Mouse (Mus musculus) small intestine, adult 2 months (tissue): ENCODE data around the gene Abcc12. TPM values are rescaled to one million over a fixed set of nuclear protein-coding genes. Genes with fewer than 3 reads are reported as not detected.

Experiments used
- H3K27ac ChIP-seq: fragments of 200-500 bp; 2 replicates; pipeline ENCODE4 v1.5.1; 2012; ENCODE audit warnings: low read depth, low read length, control low read depth, inconsistent platforms; ENCODE audit not compliant: insufficient read depth
- H3K27me3 ChIP-seq: fragments of 200-500 bp; 2 replicates; pipeline ENCODE4 v1.6.1; 2012; ENCODE audit warnings: mild to moderate bottlenecking, moderate library complexity, low read length, inconsistent platforms; ENCODE audit not compliant: control insufficient read depth, insufficient read depth
- H3K36me3 ChIP-seq: fragments of 200-500 bp; 2 replicates; pipeline ENCODE4 v1.6.1; 2012; ENCODE audit warnings: mild to moderate bottlenecking, low read length, control low read depth, inconsistent platforms; ENCODE audit not compliant: control insufficient read depth, insufficient read depth
- H3K4me1 ChIP-seq: fragments of 200-500 bp; 2 replicates; pipeline ENCODE4 v1.6.1; 2012; ENCODE audit warnings: low read length, inconsistent platforms, mixed read lengths; ENCODE audit not compliant: control insufficient read depth, insufficient read depth, insufficient read length
- H3K4me3 ChIP-seq: fragments of 200-500 bp; 2 replicates; pipeline ENCODE4 v1.5.1; 2012; ENCODE audit warnings: low read depth, mild to moderate bottlenecking, control low read depth, inconsistent platforms, low read length, moderate library complexity
- CTCF ChIP-seq: fragments of 200-500 bp; IDR thresholded peaks from 2 replicates; pipeline ENCODE4 v1.5.1; 2012; ENCODE audit warnings: low read depth, mild to moderate bottlenecking, control low read depth, inconsistent platforms, low read length, moderate library complexity, mixed read lengths; ENCODE audit not compliant: insufficient replicate concordance, insufficient read length; ENCODE audit errors: extremely low read depth
- POLR2A ChIP-seq: fragments of 200-500 bp; IDR thresholded peaks from 2 replicates; pipeline ENCODE4 v1.6.1; 2012; ENCODE audit warnings: low read depth, mild to moderate bottlenecking, control low read depth, inconsistent platforms, low read length, moderate library complexity
- WGBS: fragments of 180-500 bp; shearing (Covaris S2); methylation state at CpG from one replicate; pipeline ENCODE4 v1.1.7; 2018; 5-methylcytosine and 5-hydroxymethylcytosine counted together
- polyA plus RNA-seq: library from polyadenylated mRNA; depleted of rRNA; stranded (reverse); fragments of >200 nt; gene quantifications from 2 replicates; pipeline ENCODE4 v1.2.3, GENCODE M21; 2012

Abcc12 gene
- polyA plus RNA-seq, 1 experiment: 0.03 TPM

DNA sequence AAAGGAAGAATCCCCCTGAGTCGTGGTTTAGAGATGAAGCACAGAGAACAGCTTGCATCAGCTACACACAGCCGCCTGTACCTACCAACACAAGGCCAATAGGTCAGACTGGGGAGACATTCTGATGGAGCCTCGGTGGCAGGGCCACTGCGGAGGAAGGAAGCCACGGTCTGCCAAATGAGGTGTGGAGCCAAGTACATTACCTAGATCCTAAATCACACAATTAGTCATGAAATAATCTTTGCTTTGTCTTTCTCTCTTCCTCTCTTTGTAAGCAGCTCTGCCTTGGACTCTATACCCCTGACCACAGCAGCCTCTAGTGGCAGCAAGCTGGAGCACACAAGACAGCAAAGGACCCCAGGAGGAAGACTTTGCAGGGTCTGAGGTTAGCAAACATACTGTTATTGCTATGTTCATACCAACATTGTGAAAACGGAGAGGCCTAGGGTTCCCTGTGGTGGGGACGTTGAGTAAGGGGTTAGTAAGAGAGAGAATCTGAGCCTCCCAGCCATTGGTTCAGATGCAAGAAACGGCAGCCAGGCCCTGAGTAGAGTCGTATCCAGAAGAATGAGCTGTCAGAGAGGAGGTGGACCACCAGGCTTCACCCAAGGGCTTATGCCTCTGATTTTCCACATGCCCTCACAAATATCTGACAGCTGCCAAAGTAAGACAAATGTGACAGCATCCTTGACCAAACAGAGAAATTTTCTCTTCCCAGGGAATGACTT is 104.6 kb downstream of the Abcc12 start:
- H3K4me3 ChIP-seq: no peak overlapping the region

DNA sequence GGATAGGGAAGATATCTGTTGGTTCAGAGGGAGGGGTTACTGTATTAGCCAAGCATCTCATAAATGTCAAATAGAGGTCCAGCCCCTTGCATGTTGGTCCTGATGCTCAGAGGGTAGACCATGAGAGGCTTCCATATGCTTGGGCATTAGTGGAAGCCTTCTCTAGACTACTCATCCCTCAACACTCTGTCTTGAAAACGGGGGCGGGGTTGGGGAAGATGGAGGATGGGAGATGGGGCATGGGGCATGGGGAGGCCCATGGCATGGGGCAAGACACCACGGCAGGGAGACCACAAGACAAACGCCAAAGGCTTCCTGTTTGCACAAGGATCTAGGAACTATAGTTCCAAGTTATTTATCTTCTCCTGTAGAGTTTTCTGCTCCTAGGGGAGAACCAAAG is 106.0 kb downstream of the Abcc12 start:
- Histone ChIP-seq H3K4me1 (no peaks in the 10 kb centered on the region), H3K36me3 (no peaks in the 10 kb centered on the region), H3K27ac (no peak overlapping the region), H3K4me3 (no peak overlapping the region), H3K27me3 (no peaks in the 10 kb centered on the region)
- 85% methylated on average over 4 of the region's 4 CpGs for WGBS
- TF ChIP-seq POLR2A (no peak), CTCF (no peak)

More for the DNA sequence above, 104.6 kb downstream of the Abcc12 start:
- WGBS: 50% methylated on average over 9 of the region's 9 CpGs
- H3K27ac ChIP-seq: no peak overlapping the region
- no peaks in the 10 kb centered on the region for H3K4me1 ChIP-seq
- H3K36me3 ChIP-seq: no peaks in the 10 kb centered on the region
- TF ChIP-seq CTCF (peak; percentile 41; the same call in 1 of the 2 replicates), POLR2A (no peak)
- H3K27me3 ChIP-seq: no peaks in the 10 kb centered on the region

DNA sequence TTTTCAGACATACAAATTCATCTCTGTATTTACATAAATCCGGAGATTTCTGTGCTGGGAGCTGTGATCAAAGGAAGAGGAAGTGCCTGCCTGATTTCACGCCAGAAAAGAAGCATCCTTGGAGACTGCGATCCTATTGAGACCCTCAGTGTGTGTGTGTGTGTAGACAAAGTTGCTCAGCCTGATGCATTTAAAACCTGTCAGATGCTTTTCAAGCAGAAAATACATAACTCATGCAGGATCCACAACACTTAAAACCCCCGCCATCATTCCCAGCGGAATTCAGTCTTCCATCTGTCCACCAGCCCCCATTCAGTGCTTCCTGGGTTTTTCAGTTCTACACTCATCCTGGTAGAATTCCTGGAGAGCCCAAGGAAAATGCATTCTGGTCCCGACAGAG is 107.4 kb downstream of the Abcc12 start:
- Histone ChIP-seq H3K27me3 (no peaks in the 10 kb centered on the region), H3K4me1 (no peaks in the 10 kb centered on the region), H3K27ac (no peak overlapping the region), H3K4me3 (no peak overlapping the region), H3K36me3 (no peaks in the 10 kb centered on the region)
- TF ChIP-seq CTCF (no peak), POLR2A (no peak)
- 81% methylated on average over 6 of the region's 6 CpGs for WGBS

DNA sequence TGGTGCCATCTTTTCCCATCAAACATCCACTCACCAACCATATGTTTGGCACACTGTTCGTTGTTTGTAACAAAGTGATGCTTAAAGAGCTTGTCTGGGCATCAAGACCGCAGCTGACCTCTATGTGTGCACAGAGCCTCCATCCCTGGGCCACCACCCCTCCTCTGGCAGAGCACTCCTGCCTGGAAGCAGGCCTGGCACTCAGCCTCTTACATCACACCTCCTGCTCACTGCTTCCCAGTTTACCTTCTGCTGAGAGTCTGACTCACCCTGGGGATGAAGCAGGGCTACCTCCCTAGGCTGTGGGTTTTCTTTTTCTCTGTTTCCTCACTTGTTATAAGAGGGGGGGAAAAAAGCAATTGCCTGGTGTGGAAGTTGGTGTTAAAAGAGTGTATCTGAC is 109.8 kb downstream of the Abcc12 start:
- WGBS: 91% methylated on average over 2 of the region's 2 CpGs
- Histone ChIP-seq H3K27me3 (no peaks in the 10 kb centered on the region), H3K4me3 (no peak overlapping the region), H3K36me3 (no peaks in the 10 kb centered on the region), H3K27ac (no peak overlapping the region), H3K4me1 (no peaks in the 10 kb centered on the region)
- TF ChIP-seq POLR2A (no peak), CTCF (no peak)

DNA sequence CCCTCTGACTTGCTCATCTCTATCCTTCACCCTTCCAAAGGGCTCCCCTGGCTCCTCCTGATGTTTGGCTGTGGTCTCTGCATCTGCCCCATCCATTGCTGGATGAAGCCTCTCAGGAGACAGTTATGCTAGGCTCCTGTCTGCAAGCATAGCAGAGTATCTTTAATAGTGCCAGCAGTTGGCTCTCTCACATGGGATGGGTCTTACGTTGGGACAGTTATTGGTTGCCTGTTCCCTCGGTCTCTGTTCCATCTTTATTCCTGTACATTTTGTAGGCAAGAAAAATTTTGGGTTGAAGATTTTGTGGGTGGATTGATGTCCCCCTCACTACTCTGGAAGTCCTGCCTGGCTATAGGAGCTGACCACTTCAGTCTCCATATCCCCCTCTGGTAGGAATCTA is 117.3 kb downstream of the Abcc12 start:
- Histone ChIP-seq H3K27ac (no peak overlapping the region), H3K4me3 (no peak overlapping the region)

DNA sequence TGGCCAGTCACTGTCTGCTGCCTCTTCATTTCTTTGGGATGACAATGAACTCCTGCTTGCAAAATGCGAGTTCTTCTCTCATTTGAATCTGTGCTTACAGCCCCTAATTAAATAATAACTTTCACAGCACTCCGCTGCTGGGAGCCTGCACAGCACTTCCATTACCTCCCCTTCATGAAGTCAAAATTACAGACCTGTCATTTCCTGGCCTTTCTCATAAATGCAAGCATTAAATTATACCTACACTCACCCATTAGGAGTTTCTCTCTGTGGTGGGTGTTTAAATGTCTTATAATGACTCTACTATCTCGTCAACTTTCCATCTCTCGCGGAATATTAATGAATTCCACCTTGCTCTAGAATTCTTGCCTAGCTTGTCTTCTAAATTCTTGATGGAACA is 120.1 kb downstream of the Abcc12 start:
- H3K36me3 ChIP-seq: no peaks in the 10 kb centered on the region
- H3K4me1 ChIP-seq: no peaks in the 10 kb centered on the region
- no peak overlapping the region for H3K27ac ChIP-seq
- H3K27me3 ChIP-seq: no peaks in the 10 kb centered on the region
- TF ChIP-seq CTCF (no peak), POLR2A (no peak)
- 84% methylated on average over 5 of the region's 5 CpGs for WGBS
- H3K4me3 ChIP-seq: no peak overlapping the region

More for the DNA sequence above, 117.3 kb downstream of the Abcc12 start:
- WGBS: 93% methylated on average over 2 of the region's 2 CpGs
- Histone ChIP-seq H3K36me3 (no peaks in the 10 kb centered on the region), H3K27me3 (no peaks in the 10 kb centered on the region), H3K4me1 (no peaks in the 10 kb centered on the region)
- TF ChIP-seq POLR2A (no peak), CTCF (no peak)

DNA sequence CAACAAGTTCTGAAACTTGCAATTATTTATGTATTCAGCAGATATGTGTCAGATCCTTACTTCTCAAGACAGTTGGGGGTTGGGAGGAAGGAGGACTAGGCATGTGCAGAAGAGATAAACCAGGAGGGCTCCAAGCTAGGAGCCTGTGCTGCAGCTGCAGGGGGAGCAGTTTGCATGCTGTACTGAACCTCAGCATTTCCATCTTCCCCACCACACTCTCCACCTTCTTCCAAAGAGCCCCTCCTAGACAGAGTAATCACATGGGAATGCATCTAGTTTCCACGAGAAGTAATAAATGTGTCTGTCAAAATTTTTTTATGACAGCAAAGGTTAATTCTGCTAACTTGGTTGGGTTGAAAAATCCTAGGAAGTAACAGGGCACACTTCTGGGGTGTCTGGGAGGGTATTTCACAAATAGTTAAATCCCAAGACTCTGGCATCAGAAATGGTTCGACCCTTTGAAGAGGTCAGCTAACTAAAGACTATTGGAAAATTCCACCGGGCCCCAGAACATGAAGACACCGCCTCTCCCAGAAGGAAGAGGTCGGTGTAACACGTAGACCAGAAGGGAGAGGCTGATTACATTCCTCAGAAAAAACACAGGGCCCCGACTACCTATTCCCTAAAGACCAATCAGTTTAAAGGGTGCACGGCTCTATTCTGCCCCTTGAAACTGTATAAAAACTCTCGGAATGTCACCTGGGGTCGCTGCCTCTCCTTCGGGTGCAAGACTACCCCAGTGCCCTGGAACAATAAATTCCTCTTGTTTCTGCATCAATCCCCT is 126.6 kb downstream of the Abcc12 start:
- 39% methylated on average over 11 of the region's 11 CpGs for WGBS
- Histone ChIP-seq H3K27me3 (no peaks in the 10 kb centered on the region), H3K36me3 (no peaks in the 10 kb centered on the region), H3K27ac (no peak overlapping the region), H3K4me1 (no peaks in the 10 kb centered on the region), H3K4me3 (no peak overlapping the region)
- TF ChIP-seq CTCF: no peak
- TF ChIP-seq POLR2A: no peak
